Mouse (Mus musculus) heart, postnatal 14 days (tissue): ENCODE results near the gene Hbq1b. TPM values are rescaled to one million over a fixed set of nuclear protein-coding genes. Genes with fewer than 3 reads are reported as not detected.
A peak's percentile ranks its signal among the peaks of the same experiment; 100 is the strongest.
"Not testable (repeated sequence)": the region's sequence is repeated elsewhere in the genome, so short reads cannot be mapped to it uniquely, and the experiment has no call there.

ENCODE experiments used
- DNase-seq, 2 experiments: peaks; one replicate each; pipeline ENCODE4 v3.0.0; 2021 to 2022
- intact Hi-C: fragments of 180-260 bp; cut with DNase I; formaldehyde crosslinking; loops from one replicate; pipeline ENCODE4 v1.15.1; 2025
- total RNA-seq, 2 experiments: library from RNA; stranded (reverse); gene quantifications; 2 replicates each; pipeline ENCODE4 v1.2.3; 2021

Hbq1b gene
- total RNA-seq, 2 experiments from 2014 or later = 2.9 TPM

GRCm38 (mm10) chr11:32267188-32267884, 19.4 kb upstream of the Hbq1b start, which contains the start of gene Nprl3:
Gene Nprl3 (minus strand): TSS chr11:32267707.
- intact Hi-C loops = no loop called here
- DNase-seq = peak; percentile 99

GRCm38 (mm10) chr11:32267964-32268363, 18.8 kb upstream of the Hbq1b start:
- intact Hi-C loops = no loop called here

DNA sequence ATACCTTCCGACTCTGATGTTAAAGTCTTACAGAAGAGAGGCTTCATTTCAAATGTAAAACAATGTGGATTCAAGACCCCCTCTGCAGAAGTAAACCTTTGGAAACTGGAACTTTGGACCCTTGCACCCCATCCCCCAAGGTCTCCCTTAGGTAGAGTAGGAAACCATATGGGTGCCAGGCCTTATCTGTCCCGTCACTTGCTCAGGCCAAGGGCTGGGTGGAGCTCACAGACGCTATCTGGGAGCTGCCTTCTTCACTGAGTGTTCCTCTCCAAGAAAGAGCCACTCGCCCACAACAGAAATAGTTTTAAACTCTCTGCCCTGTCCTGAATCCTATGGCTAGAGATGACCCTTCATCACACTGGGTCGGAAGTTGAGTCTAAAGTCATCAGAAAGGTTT, 17.8 kb upstream of the Hbq1b start:
- DNase-seq = no peak
- intact Hi-C loops = no loop called here

More at GRCm38 (mm10) chr11:32267964-32268363, 18.8 kb upstream of the Hbq1b start:
- no peak for DNase-seq

DNA sequence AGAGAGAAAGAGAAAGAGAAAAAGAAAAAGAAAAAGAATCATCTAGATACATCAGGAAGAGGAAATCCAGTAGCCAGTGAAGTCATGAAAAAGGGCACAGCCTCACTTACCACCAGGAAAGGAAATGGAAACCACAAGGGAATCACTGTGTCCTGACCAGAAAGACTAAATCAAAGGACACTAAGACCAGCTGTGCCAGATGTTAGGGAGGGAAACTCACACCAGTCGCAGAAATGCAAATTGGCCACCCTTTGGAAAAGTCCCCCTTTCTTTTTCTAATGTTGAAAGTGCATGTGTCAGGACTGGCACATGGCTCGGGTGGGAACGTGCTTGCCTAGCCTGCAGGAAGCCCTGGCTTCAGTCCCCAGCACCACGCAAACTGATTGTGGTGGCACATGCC, 15.6 kb upstream of the Hbq1b start:
- intact Hi-C loops = no loop called here
- DNase-seq = no peak

- intact Hi-C loops = no loop called here
These were observed 10.4 kb upstream of the Hbq1b start, which contains the start of gene Hba-x for GRCm38 (mm10) chr11:32276347-32276746. Gene Hba-x (plus strand): TSS chr11:32276400.

GRCm38 (mm10) chr11:32277736-32278457, 8.9 kb upstream of the Hbq1b start:
- no peak for DNase-seq

More at GRCm38 (mm10) chr11:32276347-32276746, 10.4 kb upstream of the Hbq1b start, which contains the start of gene Hba-x:
- no peak for DNase-seq

GRCm38 (mm10) chr11:32278458-32278957, 8.3 kb upstream of the Hbq1b start:
- no peak for DNase-seq
- intact Hi-C loops = no loop called here

More at GRCm38 (mm10) chr11:32277736-32278457, 8.9 kb upstream of the Hbq1b start:
- intact Hi-C loops = no loop called here

- DNase-seq = no peak
- intact Hi-C loops = no loop called here
These were observed 6.1 kb upstream of the Hbq1b start for GRCm38 (mm10) chr11:32280646-32281045.

DNA sequence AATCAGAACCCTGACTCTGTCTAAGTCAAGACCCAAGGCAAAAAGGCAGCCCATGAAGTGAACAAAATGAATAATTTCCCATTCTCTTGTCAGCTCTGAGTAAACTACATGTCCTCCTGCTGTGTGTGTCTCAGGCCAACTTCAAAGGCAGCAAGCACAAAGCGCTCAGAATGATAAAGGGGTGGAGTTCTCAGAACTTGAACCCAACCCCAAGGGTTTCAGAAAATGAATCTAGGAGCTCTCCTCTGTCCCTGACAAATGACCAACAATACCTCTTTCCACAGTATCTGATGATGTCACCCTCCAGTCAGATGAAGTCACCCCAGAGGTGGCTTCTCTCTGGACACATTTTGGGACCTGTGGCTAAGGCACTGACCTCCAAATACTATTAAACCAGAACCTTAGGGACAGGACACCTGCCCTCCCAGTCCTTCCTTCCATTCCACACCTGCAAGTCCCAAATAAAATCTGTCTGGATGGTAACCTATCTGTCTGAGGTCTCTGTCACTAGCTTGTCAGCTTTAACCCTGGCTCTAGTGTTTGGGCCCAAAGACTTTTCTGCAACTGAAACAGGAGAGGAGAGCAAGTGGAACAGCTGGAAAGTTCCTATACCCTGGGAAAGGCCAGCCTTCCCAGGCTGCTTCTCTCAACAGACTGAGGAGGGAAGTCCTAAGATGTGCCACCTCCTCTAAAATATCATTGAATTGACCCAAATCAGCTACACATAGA, 5.2 kb upstream of the Hbq1b start:
- DNase-seq = no peak
- intact Hi-C loops = no loop called here

DNA sequence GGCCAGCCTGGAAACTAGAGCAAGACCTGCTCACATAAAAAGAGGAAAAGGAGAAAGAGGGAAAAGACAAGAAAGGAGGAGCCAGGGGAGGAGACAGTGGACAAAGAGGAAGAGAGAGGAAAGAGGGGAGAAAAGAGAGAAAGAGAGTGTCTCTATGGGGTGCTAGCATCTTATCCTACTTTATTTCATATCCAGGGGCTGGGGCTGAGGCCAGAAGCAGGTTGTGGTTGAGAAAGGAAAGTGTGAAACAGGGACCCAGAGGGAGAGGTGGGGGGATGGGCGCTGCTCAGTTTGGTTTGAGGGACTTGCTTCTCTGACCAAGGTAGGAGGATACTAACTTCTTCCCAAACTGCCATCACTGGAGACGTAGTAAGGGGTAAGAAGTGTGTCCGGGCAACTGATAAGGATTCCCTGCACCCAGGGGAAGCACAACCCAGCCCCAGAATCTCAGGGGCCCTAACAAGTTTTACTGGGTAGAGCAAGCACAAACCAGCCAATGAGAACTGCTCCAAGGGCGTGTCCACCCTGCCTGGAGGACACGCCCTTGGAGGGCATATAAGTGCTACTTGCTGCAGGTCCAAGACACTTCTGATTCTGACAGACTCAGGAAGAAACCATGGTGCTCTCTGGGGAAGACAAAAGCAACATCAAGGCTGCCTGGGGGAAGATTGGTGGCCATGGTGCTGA, 3.5 kb upstream of the Hbq1b start, which contains the start of gene Hba-a1:
Hba-a1 (plus strand) TSS at position 421 of the 687 bp plus-strand sequence.
- intact Hi-C loops, DNase-seq: not testable (repeated sequence)

DNA sequence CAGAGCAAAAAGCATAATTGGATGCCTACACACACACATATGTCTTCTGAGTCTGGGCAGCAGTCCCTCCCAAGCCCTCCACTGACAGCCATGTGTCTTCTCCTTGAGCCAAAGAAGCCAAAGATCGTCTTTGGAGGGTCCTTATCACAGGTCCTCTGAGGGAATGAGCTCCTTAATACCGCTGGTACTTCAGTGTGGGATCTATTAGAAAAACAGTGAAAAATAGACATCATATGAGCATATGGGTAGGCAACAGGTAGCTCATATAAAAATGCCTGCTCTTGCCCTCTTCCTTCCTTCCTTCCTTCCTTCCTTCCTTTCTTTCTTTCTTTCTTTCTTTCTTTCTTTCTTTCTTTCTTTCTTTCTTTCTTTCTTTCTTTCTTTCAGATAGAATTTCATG, 2.2 kb upstream of the Hbq1b start:
- DNase-seq, intact Hi-C loops: not testable (repeated sequence)

DNA sequence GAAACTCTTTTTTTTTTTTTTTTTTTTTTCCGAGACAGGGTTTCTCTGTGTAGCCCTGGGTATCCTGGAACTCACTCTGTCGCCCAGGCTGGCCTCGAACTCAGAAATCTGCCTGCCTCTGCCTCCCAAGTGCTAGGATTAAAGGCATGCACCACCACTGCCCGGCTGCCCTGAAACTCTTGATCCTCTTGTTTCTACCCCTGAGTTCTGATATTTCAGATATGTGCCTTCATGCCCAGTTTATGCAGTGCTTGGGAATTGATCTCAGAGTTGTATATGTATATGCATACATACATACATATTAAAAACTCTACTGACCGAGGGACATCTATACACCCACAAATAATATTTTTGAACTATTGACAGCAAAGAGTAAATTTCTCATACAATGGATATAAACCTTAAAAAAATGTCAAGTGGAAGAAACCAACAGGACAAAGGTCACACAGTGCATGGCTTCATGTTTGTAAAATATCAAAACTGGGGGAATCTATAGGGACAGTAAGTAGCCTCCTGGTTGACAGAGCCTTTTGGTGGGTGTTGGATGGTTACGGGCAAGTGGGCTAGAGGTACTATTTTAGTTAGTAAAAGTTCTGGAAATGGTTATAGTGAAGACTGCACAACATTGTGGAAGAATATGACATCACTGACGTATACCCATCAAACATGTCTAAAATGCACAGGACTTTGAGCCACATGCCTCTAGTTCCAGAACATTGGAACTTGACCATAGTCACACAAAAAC, 1.6 kb upstream of the Hbq1b start:
- no peak for DNase-seq
- intact Hi-C loops = loop anchor here (5.0 kb wide), 1 partner anchor 37 kb away; no protein-coding TSS in a partner anchor

GRCm38 (mm10) chr11:32285887-32286286, 878 bp upstream of the Hbq1b start:
- intact Hi-C loops = loop anchor here (1.0 to 5.0 kb wide), 3 partner anchors 36 to 103 kb away; no protein-coding TSS in a partner anchor
- not testable (repeated sequence) for DNase-seq

- no peak for DNase-seq
- intact Hi-C loops = loop anchor here (2.0 to 5.0 kb wide), 2 partner anchors 35 to 105 kb away; no protein-coding TSS in a partner anchor
These were observed 694 bp downstream of the Hbq1b start for GRCm38 (mm10) chr11:32287493-32287825.

DNA sequence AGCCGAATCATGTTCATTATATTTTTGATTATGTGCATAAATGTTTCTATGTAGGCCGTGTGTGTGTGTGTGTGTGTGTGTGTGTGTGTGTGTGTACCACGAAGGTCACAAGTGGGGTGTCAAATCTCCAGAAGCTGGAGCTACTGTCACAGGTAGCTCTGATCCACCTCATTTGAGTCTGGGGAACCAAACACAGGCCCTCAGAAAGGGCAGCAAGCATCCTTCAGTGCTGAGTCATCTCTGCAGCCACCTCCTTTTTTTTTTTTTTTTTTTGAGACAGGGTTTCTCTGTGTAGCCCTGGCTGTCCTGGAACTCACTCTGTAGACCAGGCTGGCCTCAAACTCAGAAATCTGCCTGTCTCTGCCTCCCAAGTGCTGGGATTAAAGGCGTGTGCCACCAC, 6.1 kb downstream of the Hbq1b start:
- DNase-seq, intact Hi-C loops: not testable (repeated sequence)

GRCm38 (mm10) chr11:32293479-32293878, 6.7 kb downstream of the Hbq1b start:
- DNase-seq, intact Hi-C loops: not testable (repeated sequence)

DNA sequence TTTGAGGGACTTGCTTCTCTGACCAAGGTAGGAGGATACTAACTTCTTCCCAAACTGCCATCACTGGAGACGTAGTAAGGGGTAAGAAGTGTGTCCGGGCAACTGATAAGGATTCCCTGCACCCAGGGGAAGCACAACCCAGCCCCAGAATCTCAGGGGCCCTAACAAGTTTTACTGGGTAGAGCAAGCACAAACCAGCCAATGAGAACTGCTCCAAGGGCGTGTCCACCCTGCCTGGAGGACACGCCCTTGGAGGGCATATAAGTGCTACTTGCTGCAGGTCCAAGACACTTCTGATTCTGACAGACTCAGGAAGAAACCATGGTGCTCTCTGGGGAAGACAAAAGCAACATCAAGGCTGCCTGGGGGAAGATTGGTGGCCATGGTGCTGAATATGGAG, 9.4 kb downstream of the Hbq1b start, which contains the start of gene Hba-a2:
Hba-a2 (plus strand) TSS at position 287 of the 400 bp plus-strand sequence.
- intact Hi-C loops = not testable (repeated sequence)

DNA sequence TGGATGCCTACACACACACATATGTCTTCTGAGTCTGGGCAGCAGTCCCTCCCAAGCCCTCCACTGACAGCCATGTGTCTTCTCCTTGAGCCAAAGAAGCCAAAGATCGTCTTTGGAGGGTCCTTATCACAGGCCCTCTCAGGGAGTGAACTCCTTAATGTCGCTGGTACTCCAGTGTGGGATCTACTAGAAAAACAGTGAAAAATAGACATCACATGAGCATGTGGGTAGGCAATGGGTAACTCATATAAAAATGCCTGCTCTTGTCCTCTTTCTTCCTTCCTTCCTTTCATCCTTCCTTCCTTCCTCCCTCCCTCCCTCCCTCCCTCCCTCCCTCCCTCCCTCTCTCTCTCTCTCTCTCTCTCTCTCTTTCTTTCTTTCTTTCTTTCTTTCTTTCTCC, 10.7 kb downstream of the Hbq1b start:
- intact Hi-C loops, DNase-seq: not testable (repeated sequence)

More for the DNA sequence above, 9.4 kb downstream of the Hbq1b start, which contains the start of gene Hba-a2:
- DNase-seq = not testable (repeated sequence)
